Mouse (Mus musculus) midbrain, postnatal 0 days (tissue): ENCODE data around the gene Synpo2. TPM values are rescaled to one million over a fixed set of nuclear protein-coding genes. Genes with fewer than 3 reads are reported as not detected.

Experiments used
- ATAC-seq: fragments of 200-750 bp; cut with Nextera tagmentation; 2 replicates; pipeline ENCODE4 v1.8.0; 2017; ENCODE audit warnings: moderate number of reproducible peaks, mild to moderate bottlenecking, moderate TSS enrichment, moderate library complexity; ENCODE audit not compliant: low FRiP score
- DNase-seq: peaks from one replicate; pipeline ENCODE4 v3.0.0-alpha.2; 2015; ENCODE audit warnings: low spot score
- H3K27ac ChIP-seq: fragments of 300-500 bp; sonication (generic); 2 replicates; pipeline ENCODE4 v1.5.1; 2014; ENCODE audit warnings: low read depth, mild to moderate bottlenecking, low read length, mixed read lengths
- H3K27me3 ChIP-seq: fragments of 300-500 bp; sonication (generic); 2 replicates; pipeline ENCODE4 v1.6.1; 2014; ENCODE audit warnings: low read length, control low read depth, mixed read lengths; ENCODE audit not compliant: insufficient read depth
- H3K36me3 ChIP-seq: fragments of 300-500 bp; sonication (generic); 2 replicates; pipeline ENCODE4 v1.6.1; 2014; ENCODE audit warnings: low read length, control low read depth, mixed read lengths; ENCODE audit not compliant: insufficient read depth
- H3K4me1 ChIP-seq: fragments of 300-500 bp; sonication (generic); 2 replicates; pipeline ENCODE4 v1.6.1; 2014; ENCODE audit warnings: mild to moderate bottlenecking, control low read depth, antibody characterized with exemption, low read length, mixed read lengths; ENCODE audit not compliant: insufficient read depth
- H3K4me2 ChIP-seq: fragments of 300-500 bp; sonication (generic); 2 replicates; pipeline ENCODE4 v1.6.1; 2014; ENCODE audit warnings: low read depth, mild to moderate bottlenecking, low read length, mixed read lengths; ENCODE audit not compliant: poor library complexity, severe bottlenecking
- H3K4me3 ChIP-seq: fragments of 300-500 bp; sonication (generic); 2 replicates; pipeline ENCODE4 v1.5.1; 2014; ENCODE audit warnings: low read depth, mild to moderate bottlenecking, low read length, moderate library complexity
- H3K9ac ChIP-seq: fragments of 300-500 bp; sonication (generic); replicated peaks from 2 replicates; pipeline ENCODE4 v1.6.1; 2014; ENCODE audit warnings: mild to moderate bottlenecking, low read length, moderate library complexity, mixed read lengths; ENCODE audit not compliant: poor library complexity, severe bottlenecking
- H3K9me3 ChIP-seq: fragments of 300-500 bp; sonication (generic); 2 replicates; pipeline ENCODE4 v1.6.1; 2016; ENCODE audit warnings: low read length, control low read depth
- CTCF ChIP-seq: IDR thresholded peaks from 2 replicates; pipeline ENCODE4 v1.5.1; 2016; ENCODE audit warnings: antibody characterized with exemption, mild to moderate bottlenecking
- WGBS: fragments of 180-500 bp; shearing (Covaris S2); extraction: QIAGEN DNeasy Blood & Tissue Kit; methylation state at CpG from one replicate; pipeline ENCODE4 v1.1.7; 2014; 5-methylcytosine and 5-hydroxymethylcytosine counted together
- polyA plus RNA-seq: library from polyadenylated mRNA; unstranded; fragments of >200 nt; fragmentation: Nextera tagmentation; extraction: Ambion mirVana; gene quantifications from 2 replicates; pipeline ENCODE4 v1.2.1, GENCODE M21; 2015
- total RNA-seq: library from RNA; depleted of rRNA; stranded (reverse); fragments of >200 nt; gene quantifications from 2 replicates; pipeline ENCODE4 v1.2.3, GENCODE M21; 2014

Synpo2 gene
- total and polyA plus RNA-seq, 2 experiments from 2014 or later: 1.8 to 2.9 TPM

DNA sequence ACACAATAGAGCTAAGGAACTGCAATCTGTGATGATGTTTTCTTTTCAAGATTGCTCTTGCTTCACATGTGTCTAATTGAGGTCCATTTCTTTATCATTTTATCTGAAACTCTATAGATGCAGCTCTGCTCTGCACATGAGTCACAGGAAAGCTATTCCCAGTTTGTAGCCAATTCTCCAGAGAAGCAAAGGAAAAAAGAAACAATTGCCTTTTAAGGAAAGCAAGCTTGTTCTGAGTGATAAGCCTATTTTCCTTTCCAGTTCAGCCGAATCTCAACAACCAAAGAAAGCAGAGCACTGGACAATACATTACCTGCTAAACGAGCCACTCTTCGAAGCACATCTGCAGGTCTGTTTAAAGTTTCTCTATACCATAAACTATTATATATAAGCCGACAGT lies 31.3 kb downstream of the Synpo2 start:
- WGBS: 58% methylated on average over 4 of the region's 4 CpGs
- ATAC-seq (no peak), DNase-seq (no peak)
- no peak overlapping the region for H3K4me3 ChIP-seq
- H3K9ac ChIP-seq: no peak overlapping the region
- no peak overlapping the region for H3K4me2 ChIP-seq
- no peaks in the 10 kb centered on the region for H3K9me3 ChIP-seq
- H3K4me1 ChIP-seq: no peaks in the 10 kb centered on the region
- no peak for TF ChIP-seq CTCF
- H3K36me3 ChIP-seq: no peaks in the 10 kb centered on the region
- no peak overlapping the region for H3K27ac ChIP-seq
- H3K27me3 ChIP-seq: no peaks in the 10 kb centered on the region

DNA sequence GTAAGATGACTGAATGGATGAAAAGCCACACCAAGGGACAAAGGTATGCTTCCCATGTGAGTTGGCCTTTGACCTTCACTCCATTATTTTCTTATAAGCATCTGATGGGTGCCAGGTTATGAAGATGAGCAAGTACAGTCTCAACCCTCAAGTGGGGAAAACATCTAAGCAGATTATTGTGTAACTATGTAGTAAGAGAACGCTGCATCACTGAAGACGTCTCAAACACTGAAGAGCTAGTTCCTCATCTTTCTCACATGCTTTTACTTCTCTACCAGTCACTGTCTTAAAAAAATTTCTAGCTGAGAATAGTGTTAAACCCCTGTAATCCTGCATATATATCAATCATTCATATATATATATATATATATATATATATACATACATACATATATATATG lies 34.2 kb downstream of the Synpo2 start:
- H3K4me1 ChIP-seq: no peaks in the 10 kb centered on the region

DNA sequence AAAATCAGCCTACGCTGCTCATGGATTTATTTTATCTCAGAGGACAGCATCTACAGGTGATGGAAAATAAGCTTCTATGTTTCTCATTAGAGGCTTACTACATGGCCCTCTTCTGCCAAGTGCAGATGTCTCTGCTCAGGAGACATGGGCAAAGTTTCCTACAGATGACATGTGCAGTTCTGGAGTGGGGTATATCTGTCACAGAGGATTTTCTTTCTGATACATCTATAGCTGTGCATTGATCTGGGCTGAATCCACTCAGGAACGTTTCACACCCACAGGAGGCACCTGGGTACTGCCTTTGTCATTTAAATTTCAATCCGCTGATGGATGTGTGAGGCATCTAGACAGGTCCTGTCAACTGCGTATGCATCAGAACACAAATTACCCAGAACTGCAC lies 42.2 kb downstream of the Synpo2 start:
- no peaks in the 10 kb centered on the region for H3K4me1 ChIP-seq
- TF ChIP-seq CTCF: no peak
- no peak overlapping the region for H3K4me2 ChIP-seq
- ATAC-seq: no peak
- WGBS: 66% methylated on average over 4 of the region's 4 CpGs
- H3K27me3 ChIP-seq: no peaks in the 10 kb centered on the region
- H3K4me3 ChIP-seq: no peak overlapping the region
- no peak overlapping the region for H3K9ac ChIP-seq
- no peak overlapping the region for H3K27ac ChIP-seq
- H3K9me3 ChIP-seq: no peaks in the 10 kb centered on the region
- no peaks in the 10 kb centered on the region for H3K36me3 ChIP-seq
- no peak for DNase-seq

More for the DNA sequence above, 34.2 kb downstream of the Synpo2 start:
- ATAC-seq (no peak), DNase-seq (no peak)
- Histone ChIP-seq H3K9me3 (no peaks in the 10 kb centered on the region), H3K9ac (no peak overlapping the region), H3K4me3 (no peak overlapping the region), H3K4me2 (no peak overlapping the region), H3K36me3 (no peaks in the 10 kb centered on the region), H3K27ac (no peak overlapping the region), H3K27me3 (no peaks in the 10 kb centered on the region)
- WGBS: 94% methylated on average over 2 of the region's 2 CpGs
- TF ChIP-seq CTCF: no peak

DNA sequence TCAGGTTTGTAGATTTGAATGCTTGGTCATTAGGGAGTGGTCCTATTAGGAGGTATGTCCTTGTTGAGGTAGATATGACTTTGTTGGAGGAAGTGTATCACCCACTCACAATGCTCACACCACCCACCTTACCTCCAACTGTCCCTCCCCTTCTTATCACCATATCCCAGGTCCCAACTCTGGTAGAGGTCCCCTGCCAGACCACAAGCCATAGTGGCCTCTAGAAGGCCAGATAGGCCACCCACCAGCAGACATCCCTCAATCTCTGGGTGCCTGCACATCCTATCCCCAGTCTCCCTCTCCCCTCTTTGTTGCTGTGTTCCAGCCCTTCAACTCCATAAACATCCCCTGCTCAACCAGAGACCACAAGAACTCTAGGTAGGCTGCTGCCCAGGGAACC lies 44.3 kb downstream of the Synpo2 start:
- no peak overlapping the region for H3K27ac ChIP-seq
- no peaks in the 10 kb centered on the region for H3K36me3 ChIP-seq
- no peak overlapping the region for H3K9ac ChIP-seq
- DNase-seq: no peak
- no peaks in the 10 kb centered on the region; the same call in 1 of the 2 replicates for H3K4me1 ChIP-seq
- ATAC-seq: no peak
- no peak overlapping the region for H3K4me2 ChIP-seq
- no peaks in the 10 kb centered on the region for H3K9me3 ChIP-seq
- H3K27me3 ChIP-seq: no peaks in the 10 kb centered on the region
- TF ChIP-seq CTCF: no peak
- no peak overlapping the region for H3K4me3 ChIP-seq

DNA sequence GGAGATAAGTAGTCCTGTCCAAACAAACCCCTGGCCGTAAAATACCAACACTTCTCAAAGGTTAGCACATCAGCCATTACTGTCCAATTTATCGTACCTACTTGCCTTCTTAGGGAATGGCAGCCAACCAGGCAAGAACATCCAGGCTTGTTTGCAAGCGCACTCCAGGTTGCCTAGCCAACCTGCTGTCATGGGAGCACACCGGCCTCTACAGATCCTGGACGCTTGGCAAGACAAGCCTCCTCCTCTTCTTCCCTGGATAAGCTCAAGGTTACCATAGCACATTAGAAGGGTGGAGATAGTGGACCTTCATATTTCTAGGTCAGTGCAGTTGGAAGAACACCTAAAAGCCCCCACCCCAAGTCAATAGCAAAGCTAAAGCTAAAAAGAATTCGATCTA lies 45.6 kb downstream of the Synpo2 start:
- H3K4me2 ChIP-seq: no peak overlapping the region
- H3K36me3 ChIP-seq: no peaks in the 10 kb centered on the region
- no peak overlapping the region for H3K4me3 ChIP-seq
- TF ChIP-seq CTCF: no peak
- no peak overlapping the region for H3K9ac ChIP-seq
- ATAC-seq (no peak), DNase-seq (no peak)
- H3K4me1 ChIP-seq: no peaks in the 10 kb centered on the region; the same call in 1 of the 2 replicates
- WGBS: 66% methylated on average over 6 of the region's 6 CpGs
- no peak overlapping the region for H3K27ac ChIP-seq
- no peaks in the 10 kb centered on the region for H3K27me3 ChIP-seq
- H3K9me3 ChIP-seq: no peaks in the 10 kb centered on the region

DNA sequence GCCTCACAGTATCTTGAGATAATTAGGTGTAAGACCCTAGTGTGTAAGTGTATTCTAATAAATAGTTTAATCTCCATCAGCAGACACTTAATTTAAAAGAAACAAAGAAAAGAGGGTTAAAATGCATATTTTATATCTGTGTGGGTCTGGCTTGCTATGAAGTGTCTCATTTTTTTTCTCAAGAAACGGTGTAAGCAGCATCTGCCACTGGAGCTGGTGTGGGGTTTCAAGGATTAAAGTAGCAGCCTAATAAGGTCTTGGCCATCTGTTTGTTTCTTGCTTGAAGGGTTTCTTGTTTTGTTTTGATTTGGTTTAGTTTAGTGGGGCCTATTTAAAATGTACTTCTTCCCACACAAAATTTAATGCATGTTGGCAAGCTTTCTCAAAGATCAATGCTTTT lies 46.1 kb downstream of the Synpo2 start:
- WGBS: 32% methylated on average over 1 of the region's 1 CpGs
- Histone ChIP-seq H3K27me3 (no peaks in the 10 kb centered on the region), H3K27ac (no peak overlapping the region), H3K4me2 (no peak overlapping the region), H3K4me1 (no peaks in the 10 kb centered on the region; the same call in 1 of the 2 replicates), H3K9ac (no peak overlapping the region), H3K36me3 (no peaks in the 10 kb centered on the region), H3K9me3 (no peaks in the 10 kb centered on the region), H3K4me3 (no peak overlapping the region)
- no peak for ATAC-seq
- no peak for TF ChIP-seq CTCF
- DNase-seq: peak; percentile 40
